In the genomic region with DNA sequence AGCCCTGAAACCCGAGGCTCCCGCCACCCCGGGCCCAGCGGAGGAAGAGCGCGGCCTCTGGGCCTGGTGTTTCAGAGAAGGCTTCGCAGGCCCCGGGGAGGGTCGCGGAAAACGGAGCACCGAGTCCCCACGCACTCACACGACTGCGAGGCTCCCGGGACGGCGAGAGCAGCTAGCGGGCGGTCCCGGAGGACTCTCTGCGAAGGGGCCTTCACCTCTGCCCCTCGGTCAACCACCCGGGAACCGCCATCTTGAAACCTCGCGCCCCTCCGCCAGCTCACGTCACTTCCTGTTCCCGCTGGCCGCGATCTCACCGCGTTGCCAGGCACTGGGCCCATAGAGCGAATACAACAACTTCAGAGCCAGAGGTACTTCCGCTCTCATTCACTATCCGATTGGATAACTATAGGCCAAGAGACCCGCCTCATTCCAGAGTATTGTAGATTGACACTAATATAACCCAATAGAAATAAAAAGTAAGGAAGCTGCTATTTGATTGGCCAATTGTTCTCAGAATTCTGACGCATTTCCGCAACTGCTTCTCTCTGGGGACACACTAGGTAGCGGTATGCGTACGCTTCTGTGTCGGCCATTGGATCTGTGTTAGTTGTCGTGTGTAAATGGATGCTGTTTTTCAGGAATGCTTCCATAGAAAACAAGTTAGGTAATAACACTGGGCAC, we compare ENCODE assay signal across 8 mouse cellular contexts. TPM values are rescaled to one million over a fixed set of nuclear protein-coding genes. Genes with fewer than 3 reads are reported as not detected.
DNase-seq lines count a peak whose midpoint lies in the region; ATAC-seq lines count a peak whose summit lies in the region.

A gene (minus strand): TSS at position 353 of the 681 bp plus-strand sequence.

- H3K4me2 ChIP-seq in heart, embryonic 14.5 days (ENCODE audit: low read length), result peak within 1 kb of the TSS; percentile 90
- peak within 1 kb of the TSS; percentile 81 for H3K4me2 ChIP-seq in liver, embryonic 13.5 days
- peak within 1 kb of the TSS; percentile 95 for H3K4me2 ChIP-seq in stomach, embryonic 16.5 days (ENCODE audit: low read depth, low read length)

- H3K9ac ChIP-seq in heart, embryonic 14.5 days (ENCODE audit: low read length), result peak within 1 kb of the TSS; percentile 99
- peak within 1 kb of the TSS; percentile 97 for H3K9ac ChIP-seq in liver, embryonic 13.5 days
- H3K9ac ChIP-seq in stomach, embryonic 16.5 days (ENCODE audit: low read length), result peak within 1 kb of the TSS; percentile 99

- WGBS in heart, embryonic 14.5 days, result under 1% methylated on average over 45 of the region's 45 CpGs
- WGBS in liver, embryonic 13.5 days (ENCODE audit: insufficient replicate concordance), result under 1% methylated on average over 45 of the region's 45 CpGs
- WGBS in stomach, embryonic 16.5 days, result under 1% methylated on average over 45 of the region's 45 CpGs

- peak; percentile 98 for ATAC-seq in CD4-positive, CD25-positive, alpha-beta regulatory T cell, adult 4 months
- peak; percentile 100 for ATAC-seq in heart, embryonic 14.5 days (ENCODE audit: insufficient number of reproducible peaks, insufficient read depth, low FRiP score, low read depth)
- ATAC-seq in liver, embryonic 13.5 days (ENCODE audit: low read depth), result peak; percentile 100
- peak; percentile 100 for ATAC-seq in stomach, embryonic 16.5 days (ENCODE audit: insufficient read depth, low FRiP score)

- peaks cover 26% of the 10 kb centered on the region for H3K36me3 ChIP-seq in heart, embryonic 14.5 days (ENCODE audit: control insufficient read depth, insufficient read depth, low read length)
- H3K36me3 ChIP-seq in liver, embryonic 13.5 days, result peaks cover 23% of the 10 kb centered on the region
- peaks cover 6% of the 10 kb centered on the region; the same call in 1 of the 2 replicates for H3K36me3 ChIP-seq in stomach, embryonic 16.5 days (ENCODE audit: control insufficient read depth, insufficient read depth, low read length)

- H3K27ac ChIP-seq in heart, embryonic 14.5 days (replicated peaks in 1 of 2; ENCODE audit: control insufficient read depth in 1 of 2, insufficient read depth in 1 of 2, low read depth in 2 of 2, low read length in 2 of 2), result peak within 1 kb of the TSS; percentile 77 to 79
- peak within 1 kb of the TSS; percentile 85 for H3K27ac ChIP-seq in liver, embryonic 13.5 days
- peak within 1 kb of the TSS; percentile 83 for H3K27ac ChIP-seq in stomach, embryonic 16.5 days (ENCODE audit: low read length)

- peak; percentile 94 for DNase-seq in c-Kit-negative CD71-positive TER-119-positive erythroid progenitor cells, embryonic 14.5 days (ENCODE audit: low read depth, low spot score)
- DNase-seq in fibroblast of lung, adult 2 months (ENCODE audit: low read depth), result peak; percentile 97
- DNase-seq in kidney, postnatal 14 days, result peak; percentile 97
- DNase-seq in liver, embryonic 13.5 days, result peak; percentile 92
- peak; percentile 91 for DNase-seq in neural tube, embryonic 10.5 days (ENCODE audit: extremely low spot score, low spot score)

- H3K4me1 ChIP-seq in heart, embryonic 14.5 days (ENCODE audit: control insufficient read depth in 2 of 2, insufficient read depth in 2 of 2, low read length in 2 of 2), result peaks cover 0 to 9% of the 10 kb centered on the region in 2 experiments; a peak in 2 of 4 replicates
- H3K4me1 ChIP-seq in liver, embryonic 13.5 days (replicated peaks), result peaks cover 16% of the 10 kb centered on the region
- H3K4me1 ChIP-seq in stomach, embryonic 16.5 days (ENCODE audit: control insufficient read depth, insufficient read depth, low read length), result 0 out of 2 replicates have a peak, but pooled peaks cover 3% of the 10 kb centered on the region

- no peaks in the 10 kb centered on the region for H3K9me3 ChIP-seq in heart, embryonic 14.5 days (ENCODE audit: control insufficient read depth, low read length)
- H3K9me3 ChIP-seq in liver, embryonic 13.5 days (replicated peaks), result no peaks in the 10 kb centered on the region
- H3K9me3 ChIP-seq in stomach, embryonic 16.5 days (replicated peaks; ENCODE audit: control insufficient read depth, low read length), result no peaks in the 10 kb centered on the region

- peak within 1 kb of the TSS; percentile 72 to 97 for H3K4me3 ChIP-seq in heart, embryonic 14.5 days (ENCODE audit: control insufficient read depth in 1 of 2, insufficient read depth in 1 of 2, low read depth in 1 of 2, low read length in 2 of 2)
- H3K4me3 ChIP-seq in liver, embryonic 13.5 days (replicated peaks), result peak within 1 kb of the TSS; percentile 89
- H3K4me3 ChIP-seq in stomach, embryonic 16.5 days (replicated peaks; ENCODE audit: low read length), result peak within 1 kb of the TSS; percentile 100

- no peaks in the 10 kb centered on the region for H3K27me3 ChIP-seq in heart, embryonic 14.5 days (ENCODE audit: control insufficient read depth, insufficient read depth, low read length)
- no peaks in the 10 kb centered on the region for H3K27me3 ChIP-seq in liver, embryonic 13.5 days
- no peaks in the 10 kb centered on the region for H3K27me3 ChIP-seq in stomach, embryonic 16.5 days (ENCODE audit: control insufficient read depth, insufficient read depth, low read length)

RNA-seq across cellular contexts. Expression of the gene that starts here (rescaled TPM):
- polyA plus RNA-seq in CD4-positive, CD25-positive, alpha-beta regulatory T cell, adult 4 months (2017; shearing (Covaris generic)), result 10 to 100 TPM; 58.3 to 63.6 TPM
- polyA plus RNA-seq in heart, embryonic 14.5 days (2014; fragmentation: Nextera tagmentation; extraction: Ambion mirVana), result 67.7 and 69.5 TPM in 2 replicates
- 62.5 and 80.2 TPM in 2 replicates for polyA plus RNA-seq in liver, embryonic 13.5 days (2015; fragmentation: Nextera tagmentation; extraction: Ambion mirVana)
- polyA plus RNA-seq in stomach, embryonic 16.5 days (2015; fragmentation: Nextera tagmentation; extraction: Ambion mirVana), result 85.0 and 90.8 TPM in 2 replicates

Comparison
In these comparisons a context has a peak if more than half of its experiments do, and no peak if none do; other contexts are left out.
1. Peak in every context shown above with its lines: DNase-seq, ATAC-seq, H3K4me3 ChIP-seq and H3K27ac ChIP-seq.